Mouse (Mus musculus): ENCODE measurements at regions not wholly inside any gene's neighbourhood (a gene's known extent, or its start where the extent isn't known, plus 50 kb on each side); places are given as distances from the start of the nearest gene placed in this dataset.

GRCm38 (mm10) chr11:28701379-28701778 lies 117.3 kb upstream of the Ccdc85a start:
- TF ChIP-seq CTCF (IDR thresholded peaks at IDR 0.05; ENCODE audit: low read depth) (no peak), EP300 (IDR thresholded peaks at IDR 0.05; ENCODE audit: low read depth) (no peak)

All from heart, postnatal 0 days (tissue).